Mouse (Mus musculus) CD4-positive, CD25-positive, alpha-beta regulatory T cell, adult 4 months (primary cell): ENCODE results near the gene Fosl1. TPM values are rescaled to one million over a fixed set of nuclear protein-coding genes. Genes with fewer than 3 reads are reported as not detected.
A peak's percentile ranks its signal among the peaks of the same experiment; 100 is the strongest.

ENCODE experiments used
- ATAC-seq: one replicate; pipeline ENCODE4 v1.8.0; 2017
- polyA plus RNA-seq, 2 experiments: library from polyadenylated mRNA; unstranded; fragments of 100-300 nt; shearing (Covaris generic); gene quantifications; one replicate each; pipeline ENCODE4 v1.2.1; 2017

The Fosl1 gene
- polyA plus RNA-seq, 2 experiments from 2014 or later: not detected

GRCm38 (mm10) chr19:5424782-5425741, 22.3 kb upstream of the Fosl1 start, which contains the start of the genes Drap1 and AI837181:
Gene Drap1, minus strand, starts transcription at chr19:5424979.
Gene AI837181, plus strand, starts transcription at chr19:5425144.
- peak; percentile 72 for ATAC-seq

GRCm38 (mm10) chr19:5425906-5426565, 21.3 kb upstream of the Fosl1 start:
- no peak for ATAC-seq

GRCm38 (mm10) chr19:5426640-5427290, 20.6 kb upstream of the Fosl1 start:
- ATAC-seq: no peak

DNA sequence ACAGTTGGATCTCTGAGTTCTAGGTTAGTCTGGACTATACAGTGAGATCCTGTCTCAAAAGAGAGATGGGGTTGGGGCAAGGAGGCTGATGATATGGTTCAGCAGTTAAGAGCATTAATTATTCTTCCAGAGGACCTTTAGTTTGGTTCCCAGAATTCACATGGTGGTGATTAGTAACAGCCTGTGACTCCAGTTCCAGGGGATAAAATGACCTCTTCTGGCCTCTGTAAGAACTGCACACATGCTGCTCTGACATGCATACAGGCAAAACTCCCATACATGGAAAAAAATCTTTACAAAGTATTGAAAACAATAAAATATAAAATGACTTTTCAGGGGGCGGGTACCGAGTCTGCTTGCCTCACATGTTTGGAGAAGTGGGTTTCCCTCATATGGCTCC, 19.3 kb upstream of the Fosl1 start:
- no peak for ATAC-seq

DNA sequence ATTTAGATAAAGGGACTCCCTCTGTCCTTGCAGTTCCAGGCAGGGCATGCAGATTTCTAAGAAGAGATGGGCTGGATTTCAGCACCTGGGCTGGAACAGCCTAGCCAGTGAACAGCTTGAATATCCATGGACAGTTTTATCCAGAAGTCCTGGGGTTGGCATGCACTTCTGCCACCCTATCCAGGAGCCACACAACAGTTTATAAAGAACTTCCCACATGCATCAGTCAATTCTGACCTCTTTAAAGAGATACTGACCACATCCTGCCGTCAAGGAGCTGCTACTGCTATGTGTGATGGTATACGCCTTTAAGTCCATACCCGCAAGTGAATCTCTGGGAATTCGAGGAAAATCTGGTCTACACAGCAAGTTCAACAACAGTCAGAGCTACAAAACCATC, 18.1 kb upstream of the Fosl1 start:
- ATAC-seq: no peak

DNA sequence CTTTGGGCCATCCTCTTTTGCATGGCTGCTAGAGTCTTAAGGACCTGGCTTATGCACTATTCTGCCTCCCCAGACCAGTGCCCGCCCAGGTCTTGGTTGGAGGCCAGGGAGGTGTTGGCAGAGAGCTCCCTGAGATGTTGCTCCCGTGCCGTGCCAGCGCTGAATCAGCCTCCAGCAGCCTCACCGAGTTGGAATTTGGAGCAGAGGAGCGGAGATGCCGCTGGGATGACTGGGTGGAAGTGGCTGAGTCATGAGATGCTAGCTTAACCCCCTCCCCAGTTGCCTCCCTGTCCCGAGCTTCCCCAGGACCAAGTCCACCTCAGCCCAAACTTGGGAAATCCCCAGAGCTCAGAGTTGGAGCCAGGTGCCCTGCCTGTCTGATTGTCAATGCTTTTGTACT, 17.5 kb upstream of the Fosl1 start:
- ATAC-seq: no peak

DNA sequence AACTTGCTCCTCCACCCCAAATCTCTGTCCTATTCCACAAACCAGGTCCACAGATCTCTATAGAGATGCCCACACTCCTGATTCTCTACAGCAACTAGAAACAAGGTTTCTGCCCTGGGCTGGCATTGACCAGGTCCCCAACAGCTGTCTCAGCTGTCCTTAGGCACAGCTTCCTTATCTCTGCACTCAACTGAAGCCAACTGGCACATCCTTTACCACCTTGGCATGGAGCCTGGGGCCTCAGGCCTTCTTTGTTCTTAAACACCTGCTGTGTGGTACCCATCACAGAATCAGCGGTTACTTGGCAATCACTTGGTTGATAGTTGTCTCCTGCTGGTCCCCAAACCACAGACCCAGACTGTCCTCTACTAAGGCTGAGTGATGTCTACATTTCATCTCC, 16.9 kb upstream of the Fosl1 start:
- no peak for ATAC-seq

- ATAC-seq: peak; percentile 63
Measured at GRCm38 (mm10) chr19:5431911-5432464, 15.4 kb upstream of the Fosl1 start.

GRCm38 (mm10) chr19:5432992-5433852, 14.1 kb upstream of the Fosl1 start:
- peak; percentile 81 for ATAC-seq

DNA sequence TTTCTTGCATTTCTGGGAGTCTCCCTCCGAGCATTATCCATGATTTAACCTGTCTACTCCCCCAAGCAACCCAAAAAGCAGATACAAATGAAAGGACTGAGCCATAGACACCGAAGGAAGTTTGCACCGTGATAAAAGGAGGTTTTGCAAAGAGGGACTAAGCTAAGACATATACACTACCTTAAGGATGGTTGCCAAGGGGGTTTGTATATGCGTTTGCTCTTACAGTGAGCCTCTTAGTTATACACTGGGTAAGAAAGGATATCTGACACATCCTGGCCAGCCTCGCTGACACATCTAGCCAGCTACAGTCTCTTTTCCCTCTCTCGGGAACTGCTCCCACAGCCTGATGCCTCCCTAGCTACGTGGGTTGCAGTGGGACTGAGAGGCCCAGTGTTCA, 13.4 kb upstream of the Fosl1 start:
- ATAC-seq: no peak

DNA sequence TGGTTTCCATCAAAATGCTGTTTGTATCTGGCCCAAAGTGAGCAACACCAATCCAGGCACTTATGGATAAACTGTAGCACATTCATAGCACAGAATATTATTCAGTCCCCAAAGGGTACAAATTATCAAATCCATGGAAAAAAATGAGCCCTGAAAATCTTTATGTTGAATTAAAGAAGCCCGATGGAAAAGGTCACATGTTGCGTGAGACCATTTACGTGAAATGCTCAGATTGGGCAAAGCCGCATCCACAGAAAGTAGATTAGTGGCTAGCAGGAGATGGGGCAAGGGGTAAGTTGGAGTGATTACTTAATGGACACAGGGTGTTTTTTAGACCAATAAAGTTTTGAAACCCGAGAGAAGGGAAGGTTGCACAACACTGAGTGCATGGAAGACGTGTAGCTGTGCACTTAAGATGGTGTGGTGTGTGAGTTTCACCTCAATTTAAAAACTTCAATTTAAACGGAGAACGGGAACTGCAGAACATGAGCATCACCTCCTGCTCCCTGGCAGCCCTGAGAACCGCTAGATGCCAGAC, 2.9 kb upstream of the Fosl1 start:
- ATAC-seq: no peak

DNA sequence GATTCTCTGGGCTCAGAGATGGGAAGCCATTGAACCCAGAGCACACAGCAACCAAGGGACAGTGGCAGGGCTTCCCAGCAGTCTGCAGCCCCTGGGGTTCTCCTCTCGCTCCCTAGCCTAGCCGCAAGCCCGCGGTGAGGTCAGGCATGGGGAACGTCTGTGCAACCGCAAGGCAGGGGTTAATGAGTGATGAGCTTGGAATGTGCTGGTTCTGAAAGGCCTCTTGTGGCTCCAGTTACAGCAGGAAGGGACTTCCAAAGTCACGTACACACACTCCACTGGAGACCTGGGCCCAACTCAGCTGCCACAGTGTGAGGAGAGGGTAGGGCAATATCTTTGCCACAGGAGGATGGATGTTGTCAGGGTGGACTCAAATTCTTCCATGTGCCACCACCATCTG, 2.4 kb upstream of the Fosl1 start:
- ATAC-seq: no peak

- ATAC-seq: no peak
Measured at GRCm38 (mm10) chr19:5445747-5446146, 1.6 kb upstream of the Fosl1 start.

- peak; percentile 30 for ATAC-seq
Measured at GRCm38 (mm10) chr19:5448354-5449150, 1.2 kb downstream of the Fosl1 start.

GRCm38 (mm10) chr19:5449673-5450072, 2.3 kb downstream of the Fosl1 start:
- no peak for ATAC-seq

GRCm38 (mm10) chr19:5451766-5452165, 4.4 kb downstream of the Fosl1 start:
- no peak for ATAC-seq

- no peak for ATAC-seq
Measured at GRCm38 (mm10) chr19:5455037-5455436, 7.7 kb downstream of the Fosl1 start.

DNA sequence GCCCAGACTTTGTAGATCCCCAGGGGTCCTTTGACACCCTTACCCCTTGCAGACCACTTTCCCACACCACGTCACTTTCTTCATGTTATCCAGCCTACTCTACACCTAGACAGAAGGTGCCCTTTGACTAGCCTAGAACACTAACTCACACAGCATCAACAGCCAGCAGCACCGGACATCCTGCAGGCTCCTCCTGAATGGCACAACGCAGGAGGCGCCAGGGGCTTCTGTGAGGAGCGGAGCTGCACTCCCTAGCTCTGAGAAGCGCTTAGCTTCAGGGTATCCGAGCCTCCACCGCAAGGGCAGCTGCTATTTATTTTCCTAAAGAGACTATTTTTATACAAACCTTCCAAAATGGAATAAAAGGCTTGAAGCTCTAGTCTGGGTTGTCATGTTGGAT, 8.2 kb downstream of the Fosl1 start:
- no peak for ATAC-seq

- ATAC-seq: no peak
Measured at GRCm38 (mm10) chr19:5456241-5456921, 9.0 kb downstream of the Fosl1 start.
